Mouse (Mus musculus) E14TG2a.4 (cell line): Measurements from ENCODE around the gene Ceacam16.

ENCODE experiments used
- H3K27me3 ChIP-seq: 2 replicates; pipeline ENCODE4 v1.6.1; 2014; ENCODE audit warnings: low read length, control low read depth; ENCODE audit not compliant: insufficient read depth
- H3K36me3 ChIP-seq: 2 replicates; pipeline ENCODE4 v1.6.1; 2014; ENCODE audit warnings: low read length, control low read depth; ENCODE audit not compliant: insufficient read depth
- H3K4me1 ChIP-seq: replicated peaks from 2 replicates; pipeline ENCODE4 v1.6.1; 2014; ENCODE audit warnings: low read depth, low read length, control low read depth
- H3K4me3 ChIP-seq: replicated peaks from 2 replicates; pipeline ENCODE4 v1.5.1; 2014; ENCODE audit warnings: mild to moderate bottlenecking, low read length
- H3K9me3 ChIP-seq: 2 replicates; pipeline ENCODE4 v1.6.1; 2014; ENCODE audit warnings: low read length, control low read depth
- CTCF ChIP-seq: conservative IDR thresholded peaks from 2 replicates; pipeline ENCODE4 v1.5.1; 2014; ENCODE audit warnings: low read length
- NANOG ChIP-seq: IDR thresholded peaks from 2 replicates; pipeline ENCODE4 v1.6.1; 2014; ENCODE audit warnings: borderline replicate concordance, low read length, mixed read lengths
- POU5F1 ChIP-seq: IDR thresholded peaks from 2 replicates; pipeline ENCODE4 v1.6.1; 2014; ENCODE audit warnings: low read length, borderline replicate concordance

Gene Ceacam16

DNA sequence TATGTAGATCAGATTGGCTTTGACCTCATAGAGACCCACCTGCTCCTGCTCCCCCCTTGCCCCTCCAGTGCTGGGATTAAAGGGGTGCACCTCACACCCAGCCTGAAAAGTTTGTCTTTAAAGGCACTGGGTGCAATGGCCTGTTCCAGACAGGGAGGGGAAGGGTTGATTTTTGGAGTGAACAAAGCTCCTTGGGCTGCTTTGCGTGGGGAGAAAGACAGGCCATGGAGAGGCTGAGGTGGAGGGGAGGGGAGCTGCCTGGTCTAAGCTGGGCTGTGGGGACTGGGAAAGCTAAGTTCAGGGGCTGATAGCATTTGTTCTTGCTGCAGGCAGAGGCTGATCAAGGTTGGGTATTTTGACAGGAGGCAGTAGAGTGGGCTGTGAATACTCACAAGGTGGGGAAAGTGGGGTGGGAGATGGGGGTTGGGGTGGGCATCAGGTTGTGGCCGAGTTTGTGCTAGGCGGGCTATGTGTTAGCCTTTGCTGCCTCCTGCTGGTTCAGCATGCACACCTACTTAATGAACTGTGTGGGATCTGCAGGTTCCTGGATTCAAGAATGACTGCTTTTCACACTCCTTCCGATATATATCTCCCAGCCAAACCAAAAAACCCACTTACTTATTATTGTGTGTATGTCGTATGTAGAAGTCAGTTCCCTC lies 11.0 kb upstream of the Ceacam16 start:
- H3K27me3 ChIP-seq: no peaks in the 10 kb centered on the region
- H3K4me1 ChIP-seq: peaks cover 41% of the 10 kb centered on the region
- H3K9me3 ChIP-seq: no peaks in the 10 kb centered on the region
- TF ChIP-seq NANOG: no peak
- no peak for TF ChIP-seq CTCF
- TF ChIP-seq POU5F1: no peak
- H3K36me3 ChIP-seq: no peaks in the 10 kb centered on the region
- no peak overlapping the region for H3K4me3 ChIP-seq

DNA sequence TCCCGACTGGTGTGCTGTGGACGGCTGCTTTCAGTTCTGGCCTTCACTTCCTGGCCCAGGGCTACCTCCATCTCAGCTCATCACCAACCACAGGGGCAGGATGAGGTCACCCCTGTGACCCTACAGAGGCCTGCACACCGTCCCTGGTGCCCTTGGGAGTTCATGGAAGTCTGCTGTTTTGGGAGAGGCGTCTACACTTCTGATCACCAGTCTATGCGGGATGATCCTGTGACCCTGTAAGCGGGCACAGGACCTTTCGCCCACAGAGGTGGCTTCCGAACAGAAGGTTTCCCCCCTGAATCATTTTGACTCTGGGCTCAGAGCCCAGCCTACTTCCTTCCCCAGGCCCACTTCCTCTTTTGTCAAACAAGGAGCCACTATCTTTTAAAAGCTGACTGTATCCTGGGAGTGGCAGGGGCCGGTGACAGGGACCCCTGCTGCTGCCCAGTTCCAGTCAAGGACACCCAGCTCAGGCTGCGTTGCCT lies 10.1 kb upstream of the Ceacam16 start:
- 0 out of 2 replicates have a peak overlapping the region, but pooled peaks have one; percentile 32 for H3K4me3 ChIP-seq
- peaks cover 43% of the 10 kb centered on the region for H3K4me1 ChIP-seq
- no peaks in the 10 kb centered on the region for H3K27me3 ChIP-seq
- H3K36me3 ChIP-seq: no peaks in the 10 kb centered on the region
- TF ChIP-seq NANOG: no peak
- no peak for TF ChIP-seq POU5F1
- TF ChIP-seq CTCF: no peak
- H3K9me3 ChIP-seq: no peaks in the 10 kb centered on the region

DNA sequence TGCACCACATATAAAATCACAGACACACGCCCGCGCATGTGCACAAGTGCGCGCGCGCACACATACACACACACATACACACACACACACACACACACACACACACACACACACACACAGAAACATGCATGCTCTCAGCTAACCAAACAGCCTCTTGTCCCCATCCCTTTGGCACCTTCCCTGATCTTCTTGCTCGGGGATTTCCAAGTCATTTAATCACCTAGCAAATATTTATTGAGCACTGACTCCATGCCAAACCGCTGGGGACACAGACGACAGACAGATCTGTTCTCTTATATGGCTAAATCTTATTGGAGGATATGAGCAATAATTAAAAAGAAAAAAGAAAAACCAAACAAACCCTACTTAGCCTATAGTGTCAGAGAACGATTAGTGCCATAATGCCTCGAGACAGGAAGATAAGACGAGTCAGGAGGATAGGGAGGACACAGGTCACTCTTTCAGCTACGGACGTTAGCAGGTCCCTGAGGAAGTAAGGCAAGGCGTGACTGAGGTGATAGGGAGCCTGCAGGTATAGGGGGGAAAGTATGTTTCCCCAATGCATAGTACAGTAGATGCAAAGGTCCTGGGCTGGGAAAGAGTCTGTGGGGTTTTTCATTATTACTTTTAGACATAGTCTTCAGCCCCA lies 6.8 kb upstream of the Ceacam16 start:
- H3K4me3 ChIP-seq: no peak overlapping the region
- H3K9me3 ChIP-seq: no peaks in the 10 kb centered on the region
- peaks cover 57% of the 10 kb centered on the region for H3K4me1 ChIP-seq
- TF ChIP-seq CTCF (no peak), NANOG (no peak), POU5F1 (no peak)
- no peaks in the 10 kb centered on the region for H3K36me3 ChIP-seq
- H3K27me3 ChIP-seq: no peaks in the 10 kb centered on the region

DNA sequence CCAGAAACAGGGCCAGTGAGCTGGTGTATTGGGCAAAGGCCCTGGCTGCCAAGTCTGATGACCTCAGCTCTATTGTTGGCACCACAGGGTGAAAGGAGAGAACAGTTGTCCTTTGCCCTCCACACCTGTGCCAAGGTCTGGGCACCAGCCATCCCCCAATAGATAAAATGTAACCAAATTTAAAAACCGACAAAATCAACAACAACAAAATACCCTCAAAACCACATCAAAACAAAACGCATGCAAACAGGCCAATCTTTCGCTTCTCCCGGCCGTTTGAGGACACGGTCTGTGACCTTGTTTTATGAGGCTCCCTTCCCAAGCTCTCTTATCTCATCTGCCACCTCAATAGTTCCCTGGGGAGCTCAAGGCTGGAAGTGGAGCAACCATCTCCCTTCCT lies 5.4 kb upstream of the Ceacam16 start:
- H3K27me3 ChIP-seq: no peaks in the 10 kb centered on the region
- no peaks in the 10 kb centered on the region for H3K9me3 ChIP-seq
- no peak overlapping the region for H3K4me3 ChIP-seq
- no peaks in the 10 kb centered on the region for H3K36me3 ChIP-seq
- H3K4me1 ChIP-seq: peaks cover 49% of the 10 kb centered on the region
- TF ChIP-seq NANOG (no peak), CTCF (no peak), POU5F1 (no peak)

DNA sequence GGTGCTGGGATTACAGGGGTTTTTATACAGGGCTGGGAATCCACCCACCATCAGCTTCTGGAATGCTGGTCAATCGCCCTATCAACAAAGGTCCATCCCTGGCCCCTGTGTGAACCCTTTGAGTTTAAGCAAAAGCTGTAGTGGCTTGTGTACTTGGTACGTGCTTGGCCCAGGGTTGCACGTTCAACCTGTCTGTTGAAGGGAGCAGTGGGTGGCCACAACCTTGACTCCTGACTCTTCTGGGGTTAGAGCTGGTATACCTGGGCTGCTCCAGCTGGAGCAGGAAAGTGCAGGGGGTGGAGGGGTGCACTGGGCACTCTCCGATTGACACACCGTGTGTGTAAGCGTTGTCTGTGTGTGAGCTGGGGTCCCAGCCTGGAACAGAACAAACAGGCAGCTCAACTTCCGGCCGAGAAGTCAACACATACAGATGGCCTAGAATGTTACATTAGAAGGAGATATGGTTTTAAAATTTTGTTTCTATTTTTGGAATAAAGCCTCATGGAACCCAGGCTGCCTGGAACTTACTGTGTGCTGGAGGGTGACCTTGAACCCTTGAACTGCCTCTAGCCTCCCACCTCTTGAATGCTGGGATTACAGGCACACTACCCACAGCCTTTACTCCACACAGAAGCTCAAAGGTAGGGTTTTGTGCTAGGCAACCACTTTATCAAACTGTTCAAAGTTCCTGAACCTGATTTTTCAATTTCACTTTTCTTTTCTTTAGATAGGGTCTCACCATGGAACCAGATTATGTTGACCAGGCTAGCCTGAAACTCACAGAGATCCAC lies 4.3 kb upstream of the Ceacam16 start:
- no peak overlapping the region for H3K4me3 ChIP-seq
- TF ChIP-seq NANOG (no peak), CTCF (no peak), POU5F1 (no peak)
- H3K27me3 ChIP-seq: no peaks in the 10 kb centered on the region
- no peaks in the 10 kb centered on the region for H3K36me3 ChIP-seq
- H3K4me1 ChIP-seq: peaks cover 45% of the 10 kb centered on the region
- no peaks in the 10 kb centered on the region for H3K9me3 ChIP-seq

DNA sequence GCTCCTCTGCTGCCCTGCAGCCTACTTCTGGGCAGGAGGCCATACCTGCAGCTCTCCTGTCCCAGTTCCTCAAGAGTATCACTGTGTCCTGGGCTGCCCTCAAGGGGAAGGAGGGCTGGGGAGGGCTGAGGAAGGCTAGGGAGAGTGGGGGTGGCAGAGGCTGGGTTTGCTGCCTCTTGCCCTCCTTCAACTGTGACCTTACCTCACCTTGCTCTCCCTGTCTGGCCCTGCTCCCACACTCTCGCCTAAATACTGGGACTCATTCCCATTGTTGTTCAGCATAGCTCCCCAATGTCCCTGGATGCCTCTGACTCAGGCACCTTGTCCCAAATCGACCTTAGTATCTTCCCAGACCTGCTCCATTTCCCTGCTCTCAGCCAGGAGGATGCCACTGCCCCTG lies 3.1 kb upstream of the Ceacam16 start:
- TF ChIP-seq CTCF (no peak), POU5F1 (no peak)
- H3K4me3 ChIP-seq: no peak overlapping the region
- no peaks in the 10 kb centered on the region for H3K9me3 ChIP-seq
- no peaks in the 10 kb centered on the region for H3K36me3 ChIP-seq
- H3K27me3 ChIP-seq: no peaks in the 10 kb centered on the region
- peaks cover 48% of the 10 kb centered on the region for H3K4me1 ChIP-seq

DNA sequence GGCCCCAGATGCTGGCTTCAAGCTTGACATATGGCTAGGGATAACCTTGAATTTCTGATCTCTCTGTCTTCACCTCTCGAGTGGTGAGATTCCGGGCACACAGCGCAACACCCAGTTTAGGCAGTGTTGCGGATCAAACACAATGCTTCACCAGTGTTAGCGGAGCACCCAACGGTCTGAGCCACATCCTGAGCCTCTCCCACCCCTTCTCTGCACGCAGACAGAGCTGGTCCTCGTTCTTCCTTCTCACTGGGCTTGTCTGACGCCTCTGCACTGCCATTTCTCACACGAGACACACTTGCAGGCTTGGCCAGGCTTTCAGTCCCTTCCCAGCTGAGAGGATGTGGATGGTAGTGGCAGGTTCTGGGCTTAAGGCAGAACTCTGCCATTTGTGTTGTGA lies 1.4 kb downstream of the Ceacam16 start:
- Histone ChIP-seq H3K4me3 (no peak overlapping the region), H3K27me3 (peaks cover 5% of the 10 kb centered on the region; the same call in 1 of the 2 replicates), H3K4me1 (peaks cover 38% of the 10 kb centered on the region), H3K9me3 (0 out of 2 replicates have a peak, but pooled peaks cover 2% of the 10 kb centered on the region), H3K36me3 (no peaks in the 10 kb centered on the region)
- TF ChIP-seq NANOG (no peak), POU5F1 (no peak), CTCF (no peak)

DNA sequence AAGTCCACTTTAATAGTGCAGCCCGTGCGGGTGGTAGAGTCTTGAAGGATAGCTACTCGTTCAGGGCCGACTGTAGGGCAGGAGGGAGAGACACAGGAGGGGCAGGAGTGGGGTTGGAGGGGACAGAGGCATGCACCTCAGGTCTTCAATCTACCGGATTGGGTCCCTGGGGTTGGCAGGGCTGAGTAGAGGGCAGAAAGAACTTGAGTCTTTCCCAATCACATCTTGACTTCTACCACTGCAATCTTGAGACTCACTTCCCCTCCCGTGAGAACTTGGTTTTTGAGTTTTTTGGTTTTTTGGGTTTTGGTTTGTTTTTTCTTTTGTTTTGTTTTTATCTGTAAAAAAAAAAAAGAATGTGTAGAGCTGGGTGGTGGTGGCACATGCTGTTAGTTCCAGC lies 4.8 kb downstream of the Ceacam16 start:
- TF ChIP-seq NANOG: no peak
- TF ChIP-seq CTCF: no peak

DNA sequence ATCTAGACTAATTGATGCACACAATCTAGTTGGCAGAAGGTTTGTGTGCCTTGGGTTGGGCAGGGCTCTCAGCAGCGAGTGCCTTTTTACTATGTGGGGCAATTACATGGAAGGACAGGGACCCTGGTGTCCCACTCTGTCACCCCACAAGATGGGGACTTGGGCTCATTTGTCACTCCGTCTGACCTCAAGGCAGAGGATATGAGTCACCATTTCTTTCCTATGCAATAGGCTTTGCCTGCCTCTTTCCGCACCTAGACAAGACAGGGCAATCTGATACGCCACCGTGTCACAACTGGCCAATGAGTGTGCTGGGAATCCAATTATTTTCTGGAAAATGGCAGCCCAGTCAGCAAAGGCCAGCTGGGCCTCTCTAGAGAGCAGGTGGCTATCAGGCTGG lies 5.4 kb downstream of the Ceacam16 start:
- H3K4me3 ChIP-seq: no peak overlapping the region
- peaks cover 26% of the 10 kb centered on the region for H3K4me1 ChIP-seq
- TF ChIP-seq NANOG (no peak), POU5F1 (no peak), CTCF (no peak)
- peaks cover 39% of the 10 kb centered on the region for H3K27me3 ChIP-seq
- H3K36me3 ChIP-seq: no peaks in the 10 kb centered on the region
- H3K9me3 ChIP-seq: 0 out of 2 replicates have a peak, but pooled peaks cover 3% of the 10 kb centered on the region

More for the DNA sequence above, 4.8 kb downstream of the Ceacam16 start:
- Histone ChIP-seq H3K9me3 (0 out of 2 replicates have a peak, but pooled peaks cover 3% of the 10 kb centered on the region), H3K27me3 (peaks cover 33% of the 10 kb centered on the region), H3K4me1 (peaks cover 31% of the 10 kb centered on the region), H3K36me3 (no peaks in the 10 kb centered on the region), H3K4me3 (no peak overlapping the region)
